Mouse (Mus musculus) layer of hippocampus, postnatal 25 days (tissue): ENCODE data around the gene Soat1. TPM values are rescaled to one million over a fixed set of nuclear protein-coding genes. Genes with fewer than 3 reads are reported as not detected.
"Not testable (repeated sequence)": the region's sequence is repeated elsewhere in the genome, so short reads cannot be mapped to it uniquely, and the experiment has no call there.

Source experiments
- DNase-seq, 2 experiments: peaks; one replicate each; pipeline ENCODE4 v3.0.0; 2022; ENCODE audit warnings: mixed read lengths in 2 of 2, low spot score in 1 of 2; ENCODE audit errors: extremely low spot score in 1 of 2
- total RNA-seq, 2 experiments: library from RNA; stranded (reverse); gene quantifications; 2 replicates each; pipeline ENCODE4 v1.2.3; 2021

Gene Soat1
- total RNA-seq, 2 experiments from 2014 or later, result 41.2 to 47.1 TPM

DNA sequence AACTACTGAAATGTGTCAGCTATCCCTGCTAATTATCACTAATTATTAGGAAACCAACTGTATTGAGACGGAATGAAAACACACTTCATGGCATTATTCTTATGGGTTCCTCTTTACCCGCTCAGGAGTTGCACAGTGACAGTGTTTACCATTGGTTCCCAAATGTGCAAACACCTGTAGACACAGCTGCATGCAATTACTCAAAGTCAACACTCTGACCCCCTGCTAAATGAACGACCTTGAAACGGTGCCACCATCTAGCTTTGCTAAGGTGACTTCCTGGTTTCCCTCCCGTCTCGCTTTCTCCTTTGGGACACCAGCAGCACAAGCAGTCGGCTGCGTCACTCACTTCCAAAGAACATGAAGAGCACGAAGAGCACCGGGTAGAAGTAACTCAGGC, 41.6 kb downstream of the Soat1 start:
- no peak for DNase-seq

- DNase-seq, result no peak
Observed at GRCm38 (mm10) chr1:156428434-156428833, 45.7 kb downstream of the Soat1 start.

- no peak for DNase-seq
Observed at GRCm38 (mm10) chr1:156425746-156426145, 48.4 kb downstream of the Soat1 start.

GRCm38 (mm10) chr1:156424054-156424453, 50.1 kb downstream of the Soat1 start:
- DNase-seq, result no peak

DNA sequence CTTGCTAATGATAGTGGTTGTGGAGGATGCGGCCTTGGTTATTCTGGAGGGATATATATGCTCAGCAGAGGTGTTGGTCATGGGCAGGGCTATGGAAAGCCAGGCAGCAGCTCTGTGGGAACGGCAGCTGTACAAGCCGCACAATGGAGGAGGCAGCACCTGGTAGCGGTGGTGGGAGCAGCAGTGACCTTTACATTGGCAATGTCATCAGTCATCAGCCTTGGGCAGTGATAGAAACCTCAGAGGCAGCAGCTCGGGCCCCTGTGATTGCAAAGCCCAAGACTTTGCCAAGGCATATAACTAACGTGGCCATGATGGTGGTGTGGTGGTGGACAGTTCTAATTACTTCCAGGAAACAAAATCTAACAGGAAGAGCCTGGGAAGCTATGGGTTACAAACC, 50.6 kb downstream of the Soat1 start:
- no peak for DNase-seq

DNA sequence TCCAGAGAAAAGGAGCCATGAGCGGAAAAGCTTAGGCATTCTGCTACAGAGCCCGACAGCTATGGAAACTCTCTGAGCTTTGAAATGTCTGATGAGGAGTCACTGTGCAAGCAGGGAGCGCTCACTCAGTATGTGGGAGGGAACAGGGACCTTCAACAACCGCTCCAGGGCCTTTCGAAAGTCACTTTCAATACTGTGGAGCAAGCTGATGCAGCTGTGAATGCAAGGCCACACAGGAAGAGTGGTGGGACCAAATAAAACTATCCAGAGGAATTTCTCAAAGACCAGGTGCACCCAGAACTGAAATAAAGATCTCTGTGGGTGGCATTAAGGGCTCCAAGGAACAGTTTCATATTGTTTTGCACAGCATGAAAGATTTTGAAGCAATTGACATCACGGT, 51.3 kb downstream of the Soat1 start:
- no peak for DNase-seq

GRCm38 (mm10) chr1:156420671-156421297, 53.3 kb downstream of the Soat1 start, which contains the start of gene Axdnd1:
Gene Axdnd1 (minus strand): TSS chr1:156421159.
- peak; percentile 77 for DNase-seq

GRCm38 (mm10) chr1:156418170-156418569, 56.0 kb downstream of the Soat1 start:
- peak in 1 of 2 experiments; percentile 18 for DNase-seq

GRCm38 (mm10) chr1:156408521-156408920, 65.6 kb downstream of the Soat1 start:
- no peak for DNase-seq

GRCm38 (mm10) chr1:156408004-156408403, 66.1 kb downstream of the Soat1 start:
- no peak for DNase-seq

- DNase-seq, result no peak
Observed at GRCm38 (mm10) chr1:156403251-156403650, 70.9 kb downstream of the Soat1 start.

GRCm38 (mm10) chr1:156402491-156402890, 71.6 kb downstream of the Soat1 start:
- no peak for DNase-seq

DNA sequence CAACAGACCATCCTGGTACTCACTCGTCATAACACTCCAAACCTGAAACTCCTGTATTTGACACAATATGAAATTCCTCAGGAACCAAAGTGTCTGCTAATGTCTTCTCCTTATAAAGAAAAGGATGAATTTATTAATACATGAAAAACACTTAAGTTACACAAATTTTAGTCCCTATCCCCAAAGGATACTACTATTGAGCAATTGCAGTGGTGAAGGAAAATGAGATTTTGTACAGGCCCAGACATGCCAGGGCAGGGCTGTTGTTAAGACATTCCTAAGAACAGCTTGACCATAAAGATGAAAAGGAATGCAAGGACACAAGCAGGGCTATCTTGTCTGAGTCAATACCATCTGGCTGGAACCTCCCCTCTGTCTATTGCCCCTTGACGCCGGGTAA, 74.0 kb downstream of the Soat1 start:
- not testable (repeated sequence) for DNase-seq

DNA sequence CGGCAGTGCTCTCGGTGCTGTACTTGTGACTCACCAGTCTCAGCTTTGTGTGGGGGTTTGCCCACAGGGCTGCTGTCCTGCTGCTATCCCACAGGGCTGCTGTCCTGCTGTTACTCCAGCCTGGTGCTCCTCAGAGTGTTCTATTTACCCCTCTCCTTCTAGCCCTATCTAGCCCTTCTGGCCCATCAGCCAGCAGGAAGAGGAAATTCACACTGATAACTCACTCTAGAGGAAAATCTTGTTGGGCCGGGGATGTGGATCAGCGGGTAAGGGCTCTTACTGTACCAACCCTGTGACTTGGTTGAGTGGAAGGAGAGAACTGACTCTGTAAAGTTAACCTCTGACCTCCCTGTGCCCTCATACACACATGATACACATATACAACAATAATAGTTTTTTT, 81.0 kb downstream of the Soat1 start:
- no peak for DNase-seq

GRCm38 (mm10) chr1:156386880-156387279, 87.3 kb downstream of the Soat1 start:
- no peak for DNase-seq

GRCm38 (mm10) chr1:156386232-156386631, 87.9 kb downstream of the Soat1 start:
- no peak for DNase-seq

GRCm38 (mm10) chr1:156381217-156381616, 92.9 kb downstream of the Soat1 start:
- no peak for DNase-seq

Other genes with a start within 250 kb of the Soat1 start
- 1 to 10 TPM; 4.5 to 6.2 TPM for gene Tdrd5, start 170.7 kb downstream of the Soat1 start, total RNA-seq
- under 1 TPM in 1 of 2 experiments, not detected in 1; 0.15 TPM for gene Nphs2, start 163.6 kb downstream of the Soat1 start, total RNA-seq
- gene Gm2000, start 108.3 kb downstream of the Soat1 start, total RNA-seq, result 100 to 1,000 TPM; 295 to 324 TPM
- 1 to 10 TPM in 1 of 2 experiments, under 1 TPM in 1; 0.47 to 1.5 TPM for gene Axdnd1, start 53.2 kb downstream of the Soat1 start, total RNA-seq
- gene Gm10031, start 49.7 kb upstream of the Soat1 start, total RNA-seq, result 10 to 100 TPM; 45.3 to 48.8 TPM
- 10 to 100 TPM; 78.2 to 83.8 TPM for gene Abl2, start 84.5 kb upstream of the Soat1 start, total RNA-seq
- 1 to 10 TPM; 5.1 to 6.3 TPM for gene Tor3a, start 200.0 kb upstream of the Soat1 start, total RNA-seq
- 10 to 100 TPM; 69.8 to 75.6 TPM for gene Fam20b, start 244.8 kb upstream of the Soat1 start, total RNA-seq